Mouse (Mus musculus): Measurements from ENCODE around the gene Ubb.

- no peak for TF ChIP-seq POLR2A (IDR thresholded peaks at IDR 0.05; ENCODE audit: insufficient read length, low read depth)
- TF ChIP-seq MAX (IDR thresholded peaks at IDR 0.05; ENCODE audit: low read depth), result no peak
Measured at GRCm38 (mm10) chr11:62553633-62554032, 2.7 kb downstream of the Ubb start.
